Mouse (Mus musculus) adrenal gland, adult 2 months (tissue): ENCODE measurements around the gene Higd1a. TPM values are rescaled to one million over a fixed set of nuclear protein-coding genes. Genes with fewer than 3 reads are reported as not detected.

Source experiments
- polyA plus RNA-seq: library from polyadenylated mRNA; depleted of rRNA; stranded (reverse); fragments of >200 nt; gene quantifications from 2 replicates; pipeline ENCODE4 v1.2.3, GENCODE M21; 2012; rRNA removed
- total RNA-seq, 2 experiments: library from RNA; stranded (reverse); gene quantifications; 2 replicates each; pipeline ENCODE4 v1.2.3; 2021

Gene Higd1a
- total and polyA plus RNA-seq, 3 experiments, result 15.4 to 103 (median 44.6) TPM

Other genes with a start within 250 kb of the Higd1a start
- gene Lyzl4, start 216.3 kb downstream of the Higd1a start, total RNA-seq, result not detected
- 0.10 and 0.11 TPM in 2 replicates for gene Lyzl4, start 216.3 kb downstream of the Higd1a start, polyA plus RNA-seq
- 1 to 10 TPM in 1 of 2 experiments, under 1 TPM in 1; 0.81 to 1.3 TPM for gene Vipr1, start 215.6 kb downstream of the Higd1a start, total RNA-seq
- 0.51 and 0.61 TPM in 2 replicates for gene Vipr1, start 215.6 kb downstream of the Higd1a start, polyA plus RNA-seq
- gene Sec22c, start 152.9 kb downstream of the Higd1a start, total RNA-seq, result 1 to 10 TPM; 5.0 to 5.4 TPM
- gene Sec22c, start 152.9 kb downstream of the Higd1a start, polyA plus RNA-seq, result 10.1 TPM in 2 replicates
- gene Ss18l2, start 148.0 kb downstream of the Higd1a start, total RNA-seq, result 10 to 100 TPM; 45.8 to 47.7 TPM
- gene Ss18l2, start 148.0 kb downstream of the Higd1a start, polyA plus RNA-seq, result 18.6 and 20.3 TPM in 2 replicates
- 10 to 100 TPM; 54.2 to 83.7 TPM for gene Nktr, start 139.2 kb downstream of the Higd1a start, total RNA-seq
- gene Nktr, start 139.2 kb downstream of the Higd1a start, polyA plus RNA-seq, result 24.9 and 25.0 TPM in 2 replicates
- 10 to 100 TPM; 26.6 to 49.7 TPM for gene Zfp651, start 99.0 kb downstream of the Higd1a start, total RNA-seq
- gene Zfp651, start 99.0 kb downstream of the Higd1a start, polyA plus RNA-seq, result 36.6 and 51.5 TPM in 2 replicates
- gene Klhl40, start 80.8 kb downstream of the Higd1a start, total RNA-seq, result not detected
- gene Klhl40, start 80.8 kb downstream of the Higd1a start, polyA plus RNA-seq, result not detected in 2 replicates
- gene Hhatl, start 65.9 kb downstream of the Higd1a start, total RNA-seq, result not detected
- 0.13 and 0.17 TPM in 2 replicates for gene Hhatl, start 65.9 kb downstream of the Higd1a start, polyA plus RNA-seq
- 1 to 10 TPM in 1 of 2 experiments, under 1 TPM in 1; 0.63 to 1.0 TPM for gene Ccdc13, start 18.9 kb downstream of the Higd1a start, total RNA-seq
- gene Ccdc13, start 18.9 kb downstream of the Higd1a start, polyA plus RNA-seq, result 0.26 and 1.2 TPM in 2 replicates
- 1 to 10 TPM; 1.2 to 1.4 TPM for gene Ackr2, start 40.0 kb upstream of the Higd1a start, total RNA-seq
- gene Ackr2, start 40.0 kb upstream of the Higd1a start, polyA plus RNA-seq, result 0.77 and 0.92 TPM in 2 replicates
- gene Cyp8b1, start 57.9 kb upstream of the Higd1a start, total RNA-seq, result under 1 TPM; 0.48 to 0.84 TPM
- 0.32 and 1.00 TPM in 2 replicates for gene Cyp8b1, start 57.9 kb upstream of the Higd1a start, polyA plus RNA-seq
- gene Fam198a, start 92.6 kb upstream of the Higd1a start, total RNA-seq, result 1 to 10 TPM in 1 of 2 experiments, under 1 TPM in 1; 0.78 to 1.6 TPM
- gene Fam198a, start 92.6 kb upstream of the Higd1a start, polyA plus RNA-seq, result 0.87 and 1.5 TPM in 2 replicates
- gene Pomgnt2, start 138.7 kb upstream of the Higd1a start, total RNA-seq, result 10 to 100 TPM; 14.7 to 24.7 TPM
- 35.5 and 36.4 TPM in 2 replicates for gene Pomgnt2, start 138.7 kb upstream of the Higd1a start, polyA plus RNA-seq